Mouse (Mus musculus) frontal cortex, adult (tissue): ENCODE results near the gene Rsc1a1.

ENCODE experiments used
- ATAC-seq: cut with Nextera tagmentation; 2 replicates; pipeline ENCODE4 v1.9.2; 2017; ENCODE audit warnings: mild to moderate bottlenecking, moderate library complexity, mixed read lengths; ENCODE audit not compliant: low TSS enrichment

Gene Rsc1a1

DNA sequence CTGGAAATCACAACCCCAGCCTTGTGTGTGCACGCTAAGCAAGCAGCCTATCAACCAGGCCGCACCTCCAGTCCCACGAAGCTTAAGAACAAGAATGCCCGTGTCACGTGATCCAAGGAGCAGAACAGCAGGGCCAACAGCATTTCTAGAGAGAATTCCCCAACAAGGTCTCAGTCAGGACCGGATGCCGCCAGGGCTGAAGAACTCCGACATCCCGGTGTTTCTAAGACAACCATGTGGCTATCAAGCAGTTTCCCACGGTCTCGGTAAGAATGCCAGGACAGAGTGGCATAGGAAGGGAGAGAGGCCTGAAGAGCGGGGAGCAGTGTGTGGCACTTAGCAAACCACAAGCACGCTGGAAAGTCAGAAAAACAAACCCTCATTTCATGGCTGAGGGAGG is 31.6 kb downstream of the Rsc1a1 start:
- no peak for ATAC-seq

- no peak for ATAC-seq
These were observed 32.4 kb downstream of the Rsc1a1 start for GRCm38 (mm10) chr4:141653044-141653443.

DNA sequence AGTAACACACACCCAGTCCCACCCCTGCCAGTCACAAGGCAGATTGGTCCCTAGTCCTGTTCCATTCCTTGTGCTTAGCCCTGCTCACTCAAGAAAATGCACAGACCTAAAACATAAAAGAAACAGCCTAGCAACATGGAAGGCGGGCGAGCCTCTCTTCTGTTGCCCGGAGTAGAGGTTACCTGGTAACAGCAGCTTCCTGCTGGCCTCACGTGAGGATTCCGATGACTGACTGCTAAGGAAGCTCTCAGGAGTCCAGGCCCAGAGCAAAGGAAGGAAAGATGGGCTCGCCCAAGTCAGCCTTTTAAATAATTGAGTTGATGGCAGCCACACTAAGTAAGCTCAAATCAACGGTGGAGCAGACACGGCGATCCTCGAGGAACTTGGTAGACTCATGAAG is 33.5 kb downstream of the Rsc1a1 start:
- ATAC-seq = no peak

DNA sequence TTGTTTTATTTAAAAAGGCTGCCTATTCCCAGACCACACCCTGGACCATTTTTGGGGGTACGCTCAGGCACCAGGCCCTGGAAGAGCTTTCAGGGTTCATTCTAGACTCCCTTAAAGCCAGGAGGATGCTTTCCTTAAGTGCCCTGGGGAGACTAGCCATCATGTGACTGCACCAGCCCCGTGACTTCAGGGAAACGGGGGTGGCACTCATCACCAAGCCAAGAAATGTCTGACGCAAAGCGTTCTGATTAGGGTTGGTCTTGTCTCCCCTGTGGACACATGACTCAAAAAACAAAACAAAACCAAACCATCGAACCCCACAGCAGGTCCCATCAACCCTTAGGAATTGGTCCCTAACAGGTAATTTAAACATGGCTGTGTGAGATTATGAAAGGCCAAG is 34.1 kb downstream of the Rsc1a1 start:
- ATAC-seq = 0 out of 2 replicates have a peak, but pooled peaks have one; percentile 13

GRCm38 (mm10) chr4:141649244-141649643 is 36.2 kb downstream of the Rsc1a1 start:
- no peak for ATAC-seq

DNA sequence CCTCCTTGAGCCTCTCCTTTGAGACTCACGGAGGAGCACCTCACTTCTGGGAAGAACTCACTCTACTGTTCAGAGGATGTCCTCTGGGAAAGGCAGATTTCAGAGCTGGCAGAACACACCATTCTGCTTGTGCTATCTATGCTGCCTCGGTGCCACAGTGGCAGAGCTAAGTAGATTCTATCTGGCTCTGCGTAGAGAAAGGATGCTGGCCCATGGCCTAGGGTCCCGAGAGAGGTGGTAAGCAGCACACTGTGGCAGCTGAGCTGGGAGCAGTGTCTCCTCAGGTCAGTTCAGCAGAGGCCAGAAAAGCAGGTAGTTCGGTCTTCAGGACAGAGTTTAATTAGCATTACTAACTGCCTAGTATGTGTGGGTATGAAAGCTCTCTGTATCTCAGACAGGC is 37.1 kb downstream of the Rsc1a1 start:
- ATAC-seq = no peak

DNA sequence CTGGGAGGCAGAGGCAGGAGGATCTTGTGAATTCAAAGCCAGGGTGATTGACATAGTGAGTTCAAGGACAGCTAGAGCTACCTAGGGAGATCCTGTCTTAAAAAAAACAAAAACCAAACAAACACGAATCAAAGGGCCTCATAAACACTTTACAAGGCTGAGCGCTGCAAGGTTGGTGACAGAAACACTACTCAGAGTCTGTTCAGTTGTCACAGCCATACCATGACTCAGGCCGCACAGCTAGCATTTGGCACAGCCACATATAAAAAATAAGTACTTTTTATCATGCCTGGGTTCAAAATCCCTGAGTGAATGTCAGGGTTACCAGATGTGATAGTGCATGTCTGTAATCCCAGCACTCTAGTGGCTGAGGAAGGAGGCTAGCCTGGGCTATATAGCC is 38.2 kb downstream of the Rsc1a1 start:
- no peak for ATAC-seq

- no peak for ATAC-seq
These were observed 39.4 kb downstream of the Rsc1a1 start for GRCm38 (mm10) chr4:141645988-141646387.

DNA sequence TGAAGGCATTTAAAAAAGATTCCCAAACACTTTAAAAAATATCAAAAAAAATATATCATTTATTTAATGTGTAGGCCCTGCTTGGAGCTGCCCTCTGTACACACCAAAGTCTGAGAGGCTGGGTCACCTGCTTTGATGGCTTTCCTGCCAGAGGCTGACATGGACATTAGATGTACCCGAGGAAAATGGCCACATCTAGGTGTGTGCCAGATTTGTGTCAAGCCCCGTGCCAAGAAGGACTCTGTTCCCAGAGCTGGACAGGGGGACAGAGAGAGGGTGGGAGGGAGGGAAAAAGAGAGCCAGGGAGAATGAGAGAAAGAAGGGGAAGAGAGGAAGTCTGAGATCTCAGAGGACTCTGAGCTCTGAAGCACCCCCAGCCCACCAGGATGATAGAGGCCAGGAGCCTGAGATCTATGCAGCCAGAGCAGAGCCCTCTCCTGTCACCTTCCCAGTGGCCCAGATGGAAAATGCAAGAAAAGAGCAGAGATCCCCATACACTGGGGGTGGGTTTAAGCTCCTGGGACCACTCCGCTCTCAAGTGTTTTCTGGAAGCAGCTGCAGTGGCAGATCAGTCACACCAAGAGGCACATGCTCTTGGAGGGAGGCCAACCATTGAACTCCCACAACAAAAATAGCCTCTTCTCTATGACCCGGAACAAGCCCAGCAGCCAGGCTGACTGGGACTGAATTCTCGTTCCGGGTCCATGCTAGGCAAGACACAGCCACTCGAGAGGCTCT is 42.1 kb downstream of the Rsc1a1 start:
- 0 out of 2 replicates have a peak, but pooled peaks have one; percentile 42 for ATAC-seq

GRCm38 (mm10) chr4:141641961-141642811 is 43.2 kb downstream of the Rsc1a1 start:
- ATAC-seq = no peak

DNA sequence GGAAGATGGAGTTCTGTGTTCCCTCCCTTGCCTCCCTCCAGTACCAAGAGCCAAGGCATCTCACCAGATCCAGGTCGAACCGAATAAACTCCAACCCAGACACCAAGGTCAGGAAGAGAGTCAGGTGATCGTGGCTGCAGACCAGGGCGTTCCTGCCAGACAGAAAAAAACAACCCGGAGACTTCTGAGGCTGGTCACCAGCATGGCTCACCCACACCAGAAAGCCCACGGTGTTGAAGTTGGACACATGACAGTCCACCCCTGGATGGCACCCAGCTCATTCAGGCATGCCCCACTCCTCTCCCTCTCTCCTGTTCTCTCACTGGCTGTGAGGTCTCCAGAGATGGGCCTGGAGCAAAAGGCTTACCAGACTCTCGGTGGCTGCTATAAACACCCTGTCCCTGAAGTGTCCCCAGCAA is 44.0 kb downstream of the Rsc1a1 start:
- 0 out of 2 replicates have a peak, but pooled peaks have one; percentile 18 for ATAC-seq

- ATAC-seq = no peak
These were observed 45.9 kb downstream of the Rsc1a1 start for GRCm38 (mm10) chr4:141639474-141639873.

- ATAC-seq = no peak
These were observed 48.7 kb downstream of the Rsc1a1 start for GRCm38 (mm10) chr4:141636693-141637092.

DNA sequence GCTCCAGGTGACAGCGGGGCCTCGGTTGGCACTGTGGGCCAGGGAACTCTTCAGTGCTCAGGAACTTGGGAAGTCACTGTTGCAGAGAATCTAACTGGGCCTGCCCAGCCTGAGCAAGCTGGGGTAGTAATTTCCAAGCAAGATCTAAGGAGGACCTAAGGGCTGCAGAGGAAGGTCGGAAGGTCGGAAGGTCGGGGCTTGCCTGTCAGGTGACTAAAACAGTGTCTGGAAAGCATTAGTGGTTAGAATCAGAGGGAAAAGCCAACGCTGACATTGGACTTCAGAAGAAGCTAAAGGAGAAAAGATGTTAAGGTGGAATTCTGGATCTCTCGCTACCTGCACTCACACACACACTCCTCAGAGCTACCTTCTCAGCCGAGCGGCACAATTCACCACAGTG is 49.4 kb downstream of the Rsc1a1 start:
- no peak for ATAC-seq
